Mouse (Mus musculus): ENCODE measurements around the gene Zfand4. TPM values are rescaled to one million over a fixed set of nuclear protein-coding genes. Genes with fewer than 3 reads are reported as not detected.
"Not testable (repeated sequence)": the region's sequence is repeated elsewhere in the genome, so short reads cannot be mapped to it uniquely, and the experiment has no call there.

Zfand4 gene
- polyA plus RNA-seq (2016; fragmentation: Nextera tagmentation; extraction: Ambion mirVana), result 7.4 TPM in 2 replicates

DNA sequence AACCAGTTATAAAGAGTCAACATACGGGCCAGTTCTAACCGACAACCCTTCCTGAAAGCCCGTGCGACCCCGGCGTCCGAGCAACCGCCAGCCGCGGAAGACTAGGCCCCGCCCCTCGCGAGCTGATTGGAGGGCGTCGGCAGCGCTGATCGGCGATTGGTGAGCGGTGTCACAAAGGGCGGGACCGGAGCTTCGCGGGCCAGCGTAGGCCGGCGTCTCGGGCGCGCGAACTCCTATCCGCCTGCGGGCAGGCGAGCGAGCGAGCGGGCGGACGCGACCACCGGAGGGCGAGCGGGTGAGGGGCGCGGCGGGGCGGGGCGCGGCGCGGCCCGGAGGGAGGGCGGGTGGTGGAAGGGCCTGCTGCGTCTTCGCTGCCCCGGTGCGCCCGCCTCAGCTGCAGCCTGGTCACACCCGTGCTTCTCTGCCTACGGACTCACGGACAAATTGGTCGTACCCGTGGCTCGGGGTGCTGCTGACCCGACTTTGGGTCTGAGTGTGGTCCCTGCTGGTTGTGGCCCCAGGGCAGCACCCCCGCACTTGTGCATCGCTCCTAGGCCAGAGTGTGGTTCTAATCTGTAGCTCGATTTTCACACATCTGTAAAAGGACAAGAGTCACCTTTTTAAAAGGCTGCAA, at the start of gene Zfand4:
Zfand4 (plus strand) TSS at position 205 of the 634 bp plus-strand sequence.
- Histone ChIP-seq H3K4me3 (peak within 1 kb of the TSS; percentile 69), H3K9me3 (no peaks in the 10 kb centered on the region), H3K4me1 (replicated peaks) (peaks cover 23% of the 10 kb centered on the region), H3K27me3 (ENCODE audit: insufficient read depth, poor library complexity, severe bottlenecking) (no peaks in the 10 kb centered on the region), H3K36me3 (peaks cover 33% of the 10 kb centered on the region), H3K27ac (peak within 1 kb of the TSS; percentile 96)
- WGBS, result 0% methylated on average over 65 of the region's 67 CpGs
- peak; percentile 96 for DNase-seq (ENCODE audit: low spot score)

DNA sequence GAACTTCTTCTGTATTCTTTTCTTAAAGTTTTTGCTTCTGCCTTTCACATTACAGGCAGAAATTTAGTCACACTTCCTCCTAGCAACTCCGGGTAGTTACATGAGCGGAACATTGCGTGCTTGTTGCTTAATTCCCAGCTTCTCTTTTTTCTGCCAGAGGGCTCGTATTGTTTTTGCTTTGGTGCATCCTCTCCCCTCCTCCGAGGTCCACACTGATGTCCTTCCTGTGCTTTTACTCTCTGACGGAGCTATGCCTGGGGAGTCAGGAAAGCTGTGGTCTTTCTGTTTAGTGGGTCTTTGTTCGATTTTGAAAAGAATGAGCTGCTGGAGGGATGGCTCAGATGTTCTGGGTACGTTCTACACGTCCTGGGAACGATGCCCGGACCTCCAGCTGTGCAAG, 36.3 kb upstream of the Zfand4 start:
- no peak for DNase-seq (ENCODE audit: low spot score)
- H3K36me3 ChIP-seq, result peaks cover 94% of the 10 kb centered on the region

DNA sequence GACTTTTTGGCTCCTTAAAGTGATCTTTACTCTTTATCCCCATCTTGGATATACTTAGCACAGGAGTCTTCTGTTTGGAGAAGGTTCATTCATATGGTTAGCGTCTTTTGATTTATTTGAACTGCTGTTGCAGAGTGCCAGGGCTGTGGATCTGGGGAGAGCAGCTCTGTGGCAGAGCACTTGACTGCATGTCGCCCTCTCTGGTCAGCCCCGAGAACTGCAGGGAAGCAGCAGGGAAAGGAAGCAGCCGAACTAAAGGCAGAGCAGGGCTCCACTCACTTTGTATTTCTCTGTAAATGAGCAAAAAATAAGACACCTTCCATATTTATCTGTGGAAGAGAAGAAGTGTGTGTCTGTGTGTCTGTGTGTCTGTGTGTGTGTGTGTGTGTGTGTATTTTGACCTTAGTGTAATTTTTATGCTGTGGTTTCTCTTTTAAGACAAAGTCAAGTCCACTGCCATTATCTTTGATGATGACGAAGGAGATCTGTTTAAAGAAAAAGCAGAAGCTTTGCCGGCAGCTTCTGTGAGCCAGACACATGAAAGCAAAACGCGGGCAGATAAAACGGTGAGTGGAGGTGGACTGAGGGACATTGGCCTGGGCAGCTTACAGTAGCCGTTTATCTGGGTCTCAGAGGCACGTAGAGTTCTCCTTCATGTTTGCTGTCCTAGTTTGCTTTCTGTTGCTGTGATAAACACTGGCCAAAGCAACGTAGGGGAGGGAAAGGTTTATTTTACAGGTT, 35.1 kb upstream of the Zfand4 start:
- WGBS, result 67% methylated on average over 12 of the region's 12 CpGs
- H3K36me3 ChIP-seq, result peaks cover 94% of the 10 kb centered on the region
- H3K27me3 ChIP-seq (ENCODE audit: insufficient read depth, poor library complexity, severe bottlenecking), result no peaks in the 10 kb centered on the region
- H3K4me1 ChIP-seq (replicated peaks), result no peaks in the 10 kb centered on the region
- no peaks in the 10 kb centered on the region for H3K9me3 ChIP-seq
- DNase-seq (ENCODE audit: low spot score), result peak; percentile 62
- no peak overlapping the region for H3K4me3 ChIP-seq
- no peak overlapping the region for H3K27ac ChIP-seq

More for the DNA sequence above, 36.3 kb upstream of the Zfand4 start:
- H3K27ac ChIP-seq, result no peak overlapping the region
- 72% methylated on average over 11 of the region's 11 CpGs for WGBS
- H3K4me1 ChIP-seq (replicated peaks), result no peaks in the 10 kb centered on the region
- H3K27me3 ChIP-seq (ENCODE audit: insufficient read depth, poor library complexity, severe bottlenecking), result no peaks in the 10 kb centered on the region
- H3K4me3 ChIP-seq, result no peak overlapping the region
- no peaks in the 10 kb centered on the region for H3K9me3 ChIP-seq

DNA sequence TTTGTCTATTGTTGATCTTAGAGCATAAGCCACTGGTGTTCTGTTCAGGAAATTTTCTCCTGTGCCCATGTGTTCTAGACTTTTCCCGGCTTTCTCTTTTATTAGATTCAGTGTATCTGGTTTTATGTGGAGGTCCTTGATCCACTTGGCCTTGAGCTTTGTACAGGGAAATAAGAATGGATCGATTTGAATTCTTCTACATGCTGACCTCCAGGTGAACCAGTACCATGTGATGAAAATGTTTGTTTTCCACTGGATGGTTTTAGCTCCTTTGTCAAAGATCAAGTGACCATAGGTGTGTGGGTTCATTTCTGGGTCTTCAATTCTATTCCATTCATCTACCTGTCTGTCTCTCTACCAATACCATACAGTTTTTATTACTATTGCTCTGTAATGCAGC, 29.2 kb upstream of the Zfand4 start:
- H3K27ac ChIP-seq; H3K4me3 ChIP-seq; H3K9me3 ChIP-seq; H3K27me3 ChIP-seq (ENCODE audit: insufficient read depth, poor library complexity, severe bottlenecking); DNase-seq (ENCODE audit: low spot score); H3K4me1 ChIP-seq (replicated peaks): not testable (repeated sequence)
- H3K36me3 ChIP-seq, result peaks cover 91% of the 10 kb centered on the region
- 93% methylated on average over 2 of the region's 2 CpGs for WGBS

DNA sequence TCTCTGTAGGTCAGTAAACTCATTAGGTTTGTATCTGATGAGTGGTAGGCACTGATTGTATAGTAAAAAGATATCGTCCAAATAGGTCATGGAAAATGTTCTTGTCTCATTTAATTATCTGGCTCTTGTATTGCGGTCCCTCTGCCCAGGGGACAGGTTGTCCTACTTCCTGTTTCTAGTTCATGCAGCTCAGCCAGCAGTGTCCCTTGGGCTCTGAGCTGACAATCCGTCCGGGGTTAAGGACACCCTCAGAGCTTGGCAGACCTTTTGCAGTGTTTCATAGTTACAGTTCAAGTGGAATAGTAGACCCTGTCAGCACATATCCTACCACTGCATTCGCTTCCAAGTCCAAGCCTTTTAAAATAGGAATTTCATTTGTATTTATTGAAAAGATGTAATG, 28.7 kb upstream of the Zfand4 start:
- no peak overlapping the region for H3K27ac ChIP-seq
- no peak overlapping the region for H3K4me3 ChIP-seq
- H3K4me1 ChIP-seq (replicated peaks), result no peaks in the 10 kb centered on the region
- DNase-seq (ENCODE audit: low spot score), result no peak
- no peaks in the 10 kb centered on the region for H3K9me3 ChIP-seq
- WGBS, result 92% methylated on average over 5 of the region's 5 CpGs
- peaks cover 91% of the 10 kb centered on the region for H3K36me3 ChIP-seq
- no peaks in the 10 kb centered on the region for H3K27me3 ChIP-seq (ENCODE audit: insufficient read depth, poor library complexity, severe bottlenecking)

DNA sequence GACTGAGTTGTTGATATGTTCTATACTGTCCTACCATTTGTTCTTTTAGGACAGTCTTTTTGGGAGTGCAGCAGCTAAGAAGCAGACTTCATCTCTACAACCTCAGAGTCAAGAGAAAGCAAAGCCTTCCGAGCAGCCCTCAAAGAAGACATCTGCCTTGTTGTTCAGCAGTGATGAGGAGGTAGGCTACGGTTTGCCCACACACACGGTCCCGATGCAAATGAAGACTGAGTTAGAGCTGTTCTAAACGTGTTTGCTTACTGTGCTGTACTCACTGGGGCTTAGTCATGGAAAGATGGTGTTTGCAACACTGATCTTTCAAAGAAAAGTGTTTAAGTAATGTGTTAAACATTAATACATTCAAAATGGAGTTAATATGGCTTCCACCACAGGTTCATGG, 25.9 kb upstream of the Zfand4 start:
- H3K9me3 ChIP-seq, result no peaks in the 10 kb centered on the region
- DNase-seq (ENCODE audit: low spot score), result no peak
- H3K4me3 ChIP-seq, result no peak overlapping the region
- peaks cover 90% of the 10 kb centered on the region for H3K36me3 ChIP-seq
- 90% methylated on average over 5 of the region's 5 CpGs for WGBS
- H3K27ac ChIP-seq, result no peak overlapping the region
- no peaks in the 10 kb centered on the region for H3K27me3 ChIP-seq (ENCODE audit: insufficient read depth, poor library complexity, severe bottlenecking)
- H3K4me1 ChIP-seq (replicated peaks), result no peaks in the 10 kb centered on the region

DNA sequence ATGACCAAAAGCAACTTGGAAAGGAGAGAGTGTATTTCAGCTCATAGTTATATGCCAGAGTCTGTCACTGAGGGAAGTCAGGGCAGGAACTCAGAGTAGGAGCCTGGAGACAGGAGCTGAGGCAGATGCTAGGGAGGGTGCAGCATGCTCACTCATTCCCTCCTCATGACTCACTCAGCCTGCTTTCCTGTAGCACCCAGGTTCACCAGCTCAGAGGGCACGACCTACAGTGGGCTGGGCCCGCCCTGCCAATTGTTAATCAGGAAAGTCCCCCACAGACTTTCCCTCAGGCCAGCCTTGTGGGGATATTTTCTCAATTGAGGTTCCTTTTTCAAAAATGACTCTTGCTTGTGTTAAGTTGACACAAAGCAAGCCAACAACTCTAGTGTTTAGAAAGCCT, 23.7 kb upstream of the Zfand4 start:
- Histone ChIP-seq H3K27me3 (ENCODE audit: insufficient read depth, poor library complexity, severe bottlenecking) (no peaks in the 10 kb centered on the region), H3K4me3 (no peak overlapping the region), H3K36me3 (peaks cover 87% of the 10 kb centered on the region), H3K27ac (no peak overlapping the region), H3K4me1 (replicated peaks) (no peaks in the 10 kb centered on the region), H3K9me3 (no peaks in the 10 kb centered on the region)
- DNase-seq (ENCODE audit: low spot score), result no peak
- 81% methylated on average over 2 of the region's 2 CpGs for WGBS

DNA sequence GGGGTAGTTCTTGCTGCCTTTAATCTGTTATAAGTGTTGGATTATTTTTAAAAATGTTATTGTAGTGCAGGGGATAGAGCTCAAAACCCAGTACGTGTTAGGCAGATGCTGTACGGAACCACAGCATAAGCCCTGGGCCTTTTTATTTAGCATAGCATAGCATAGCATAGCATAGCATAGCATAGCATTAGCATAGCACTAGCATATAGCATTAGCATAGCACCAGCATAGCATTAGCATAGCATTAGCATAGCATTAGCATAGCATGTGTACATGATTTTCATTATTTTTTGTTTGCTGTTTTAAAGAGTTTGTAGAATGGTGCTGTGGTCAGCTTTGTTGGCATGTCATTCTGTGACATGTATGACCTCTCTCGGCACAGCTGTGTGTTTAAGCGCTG, 4.4 kb upstream of the Zfand4 start:
- DNase-seq (ENCODE audit: low spot score), result no peak
- Histone ChIP-seq H3K36me3 (peaks cover 72% of the 10 kb centered on the region), H3K4me3 (no peak overlapping the region), H3K4me1 (replicated peaks) (no peaks in the 10 kb centered on the region; the same call in 1 of the 2 replicates), H3K27ac (no peak overlapping the region), H3K9me3 (no peaks in the 10 kb centered on the region), H3K27me3 (ENCODE audit: insufficient read depth, poor library complexity, severe bottlenecking) (no peaks in the 10 kb centered on the region)
- 91% methylated on average over 4 of the region's 4 CpGs for WGBS

DNA sequence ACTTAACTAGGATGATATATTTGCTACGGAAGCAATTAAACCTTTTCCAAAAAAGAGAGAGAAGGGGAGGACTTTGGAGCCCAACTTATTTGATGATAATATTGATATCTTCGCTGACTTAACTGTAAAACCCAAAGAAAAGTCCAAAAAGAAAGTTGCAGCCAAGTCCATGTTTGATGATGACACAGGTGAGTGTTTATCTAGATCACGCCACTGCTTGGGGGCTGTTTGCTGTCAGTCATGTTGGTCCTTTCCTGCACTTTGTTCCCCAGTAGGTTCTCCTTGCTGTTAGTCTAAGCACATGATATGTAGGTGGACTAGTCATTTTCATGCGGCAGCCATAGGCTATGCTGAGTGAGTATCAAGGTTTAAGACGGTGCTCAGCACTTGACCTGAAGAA, 3.5 kb upstream of the Zfand4 start:
- Histone ChIP-seq H3K9me3 (no peaks in the 10 kb centered on the region), H3K4me3 (no peak overlapping the region), H3K4me1 (replicated peaks) (peaks cover 8% of the 10 kb centered on the region), H3K27me3 (ENCODE audit: insufficient read depth, poor library complexity, severe bottlenecking) (no peaks in the 10 kb centered on the region), H3K36me3 (peaks cover 63% of the 10 kb centered on the region), H3K27ac (no peak overlapping the region)
- DNase-seq (ENCODE audit: low spot score), result no peak
- WGBS, result 92% methylated on average over 5 of the region's 5 CpGs

DNA sequence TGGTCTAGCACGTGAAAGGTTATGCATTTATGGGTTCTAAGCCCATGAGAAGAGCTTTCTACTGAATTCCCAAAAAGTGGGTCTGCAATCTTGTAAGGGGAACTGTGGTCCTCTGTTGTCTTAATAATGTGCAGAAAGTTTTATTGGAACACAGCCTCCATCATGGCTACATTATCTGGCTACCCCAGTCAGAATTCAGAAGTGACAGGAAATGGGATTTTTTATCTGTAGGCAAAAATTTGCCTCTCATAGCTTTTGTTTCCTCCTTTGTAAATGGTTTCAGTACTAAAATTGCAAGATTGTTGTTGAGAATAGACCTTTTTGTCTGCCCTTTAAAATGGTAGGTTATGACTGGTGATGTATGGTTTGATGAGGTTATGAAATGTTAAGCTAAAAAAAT, 1.2 kb upstream of the Zfand4 start:
- no peak overlapping the region for H3K27ac ChIP-seq
- DNase-seq (ENCODE audit: low spot score), result no peak
- WGBS, result 93% methylated on average over 1 of the region's 1 CpGs

DNA sequence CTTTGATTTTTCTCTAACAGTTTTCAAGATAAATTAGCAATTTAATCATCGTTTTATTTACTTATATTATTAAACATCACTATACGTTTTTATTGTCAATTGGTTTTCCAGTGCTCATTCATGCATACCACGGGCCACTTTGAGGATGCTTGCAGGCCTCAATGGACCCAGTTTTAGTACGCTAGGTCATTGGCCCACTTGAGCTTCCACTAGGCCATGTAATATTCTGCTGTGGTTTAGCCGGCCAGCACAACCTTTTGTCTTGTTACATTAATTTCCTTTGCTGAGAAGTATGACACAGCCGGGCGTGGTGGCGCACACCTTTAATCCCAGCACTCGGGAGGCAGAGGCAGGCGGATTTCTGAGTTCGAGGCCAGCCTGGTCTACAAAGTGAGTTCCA, 814 bp downstream of the Zfand4 start:
- H3K27ac ChIP-seq, result peak overlapping the region; percentile 96
- 83% methylated on average over 11 of the region's 11 CpGs for WGBS
- DNase-seq (ENCODE audit: low spot score), result peak; percentile 8

More for the DNA sequence above, 1.2 kb upstream of the Zfand4 start:
- H3K27me3 ChIP-seq (ENCODE audit: insufficient read depth, poor library complexity, severe bottlenecking), result no peaks in the 10 kb centered on the region
- peaks cover 44% of the 10 kb centered on the region for H3K36me3 ChIP-seq
- H3K4me3 ChIP-seq, result no peak overlapping the region
- H3K4me1 ChIP-seq (replicated peaks), result peaks cover 23% of the 10 kb centered on the region
- no peaks in the 10 kb centered on the region for H3K9me3 ChIP-seq

DNA sequence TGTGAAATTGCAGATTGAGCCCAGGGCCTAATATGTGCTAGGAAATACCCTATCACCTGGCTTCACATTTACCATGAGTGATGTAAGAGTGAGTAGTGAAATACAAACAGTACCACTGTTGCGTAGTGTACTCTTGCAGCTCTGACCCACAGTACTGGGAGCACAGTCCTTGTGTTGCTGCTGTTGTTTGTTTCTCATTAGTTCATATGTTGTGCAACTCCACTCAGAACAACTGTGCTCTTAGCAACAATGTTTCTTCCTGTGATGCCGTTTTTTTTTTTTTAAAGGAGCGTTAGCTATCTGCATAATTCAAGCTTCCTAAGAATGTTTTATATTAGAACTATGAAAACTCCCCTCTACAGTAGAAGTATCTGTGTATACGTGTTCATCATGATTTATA, 1.6 kb downstream of the Zfand4 start:
- Histone ChIP-seq H3K27ac (peak overlapping the region; percentile 78), H3K36me3 (peaks cover 22% of the 10 kb centered on the region), H3K9me3 (no peaks in the 10 kb centered on the region), H3K4me3 (peak overlapping the region; percentile 69), H3K27me3 (ENCODE audit: insufficient read depth, poor library complexity, severe bottlenecking) (no peaks in the 10 kb centered on the region), H3K4me1 (replicated peaks) (peaks cover 23% of the 10 kb centered on the region)
- 77% methylated on average over 4 of the region's 4 CpGs for WGBS
- DNase-seq (ENCODE audit: low spot score), result no peak

More for the DNA sequence above, 814 bp downstream of the Zfand4 start:
- Histone ChIP-seq H3K27me3 (ENCODE audit: insufficient read depth, poor library complexity, severe bottlenecking) (no peaks in the 10 kb centered on the region), H3K36me3 (peaks cover 30% of the 10 kb centered on the region), H3K4me1 (replicated peaks) (peaks cover 23% of the 10 kb centered on the region), H3K9me3 (no peaks in the 10 kb centered on the region), H3K4me3 (peak overlapping the region; percentile 69)

DNA sequence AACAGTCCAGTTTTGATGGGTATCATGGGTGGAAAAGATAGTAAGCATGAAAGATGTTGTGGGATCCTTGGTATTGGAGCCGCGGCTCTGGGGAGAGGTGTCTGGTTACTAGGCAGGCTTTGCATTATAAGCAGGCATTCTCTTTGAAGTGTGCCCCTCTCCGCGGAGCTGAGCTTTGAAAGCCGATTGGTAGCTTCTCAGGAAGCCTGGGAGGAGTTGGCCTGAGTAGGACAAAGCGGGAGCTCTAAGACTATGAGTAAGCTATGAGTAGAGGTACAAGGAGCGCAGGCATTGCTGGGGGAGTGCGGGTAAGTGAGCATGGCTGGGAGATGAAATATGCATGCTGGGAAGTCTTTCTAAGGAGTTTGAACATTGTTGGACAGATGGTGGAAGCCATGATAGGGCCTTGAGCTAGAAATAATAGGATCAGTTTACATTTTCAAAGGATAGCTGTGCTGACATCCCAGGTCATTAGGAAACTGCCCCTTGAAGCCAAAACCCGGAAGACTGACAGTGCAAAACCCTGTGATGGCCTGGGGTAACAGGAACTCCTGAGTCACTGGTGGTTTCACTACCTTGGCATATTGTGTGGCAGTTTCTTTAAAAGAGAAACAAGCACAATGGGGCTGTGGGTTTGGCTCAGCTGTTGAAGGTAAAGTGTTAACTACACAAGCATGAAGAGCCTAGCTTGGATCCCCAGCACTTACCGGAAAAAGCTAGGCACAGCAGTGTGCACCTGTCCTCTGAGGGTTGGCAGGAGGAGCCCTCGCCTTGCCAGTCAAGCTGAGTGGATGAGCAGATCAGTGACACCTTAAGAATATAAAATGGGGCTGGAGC, 2.5 kb downstream of the Zfand4 start:
- DNase-seq (ENCODE audit: low spot score), result peak; percentile 80
- H3K36me3 ChIP-seq, result peaks cover 13% of the 10 kb centered on the region
- H3K9me3 ChIP-seq, result no peaks in the 10 kb centered on the region
- 18% methylated on average over 11 of the region's 11 CpGs for WGBS
- H3K4me1 ChIP-seq (replicated peaks), result peaks cover 23% of the 10 kb centered on the region
- H3K27ac ChIP-seq, result peak overlapping the region; percentile 78
- H3K4me3 ChIP-seq, result peak overlapping the region; percentile 69
- H3K27me3 ChIP-seq (ENCODE audit: insufficient read depth, poor library complexity, severe bottlenecking), result no peaks in the 10 kb centered on the region
